Mouse (Mus musculus): ENCODE measurements around the gene Gm49320. TPM values are rescaled to one million over a fixed set of nuclear protein-coding genes. Genes with fewer than 3 reads are reported as not detected.
A peak's percentile ranks its signal among the peaks of the same experiment; 100 is the strongest.

The Gm49320 gene
- under 1 TPM in 1 of 3 experiments, not detected in 2; 0.35 TPM for polyA plus RNA-seq (2017; shearing (Covaris generic))

DNA sequence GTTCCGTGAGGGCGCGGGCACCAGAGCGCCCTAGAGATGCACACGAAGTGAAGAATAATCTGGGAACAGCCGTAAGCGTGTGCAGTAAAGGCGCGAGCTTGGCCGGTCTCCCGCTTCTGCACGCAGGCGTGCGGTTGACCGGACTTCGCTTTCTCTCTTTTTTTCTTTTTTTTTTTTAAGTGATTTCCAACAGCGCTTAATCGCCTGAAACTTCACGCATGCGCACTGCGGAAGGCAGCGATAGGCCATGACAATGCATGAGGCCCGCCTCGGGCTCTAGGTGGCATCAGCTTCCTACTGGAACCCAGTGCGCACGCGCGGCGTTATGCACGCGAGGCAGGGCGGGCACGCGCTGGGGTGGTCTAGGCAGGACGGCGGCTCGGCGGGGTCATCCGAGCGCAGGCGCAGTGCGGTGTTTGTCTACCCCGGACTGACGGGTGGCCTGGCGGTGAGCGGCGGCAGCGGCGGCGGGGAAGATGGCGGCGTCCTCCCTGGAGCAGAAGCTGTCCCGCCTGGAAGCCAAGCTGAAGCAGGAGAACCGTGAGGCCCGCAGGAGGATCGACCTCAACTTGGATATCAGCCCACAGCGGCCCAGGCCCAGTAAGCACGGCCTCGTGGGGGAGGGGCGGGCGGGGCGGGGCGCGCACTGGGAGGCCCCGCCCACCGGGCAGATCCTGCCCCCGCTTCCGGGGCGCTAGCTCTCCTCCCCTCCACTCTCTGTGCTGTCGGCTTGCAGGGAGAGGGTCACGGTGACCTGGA lies at the start of gene Gm49320, which contains the start of gene Map2k7:
Gene Gm49320, plus strand, starts transcription at position 432 of the 759 bp plus-strand sequence.
Gene Map2k7, plus strand, starts transcription at position 307 of the 759 bp plus-strand sequence.
- ATAC-seq, result peak; percentile 84

DNA sequence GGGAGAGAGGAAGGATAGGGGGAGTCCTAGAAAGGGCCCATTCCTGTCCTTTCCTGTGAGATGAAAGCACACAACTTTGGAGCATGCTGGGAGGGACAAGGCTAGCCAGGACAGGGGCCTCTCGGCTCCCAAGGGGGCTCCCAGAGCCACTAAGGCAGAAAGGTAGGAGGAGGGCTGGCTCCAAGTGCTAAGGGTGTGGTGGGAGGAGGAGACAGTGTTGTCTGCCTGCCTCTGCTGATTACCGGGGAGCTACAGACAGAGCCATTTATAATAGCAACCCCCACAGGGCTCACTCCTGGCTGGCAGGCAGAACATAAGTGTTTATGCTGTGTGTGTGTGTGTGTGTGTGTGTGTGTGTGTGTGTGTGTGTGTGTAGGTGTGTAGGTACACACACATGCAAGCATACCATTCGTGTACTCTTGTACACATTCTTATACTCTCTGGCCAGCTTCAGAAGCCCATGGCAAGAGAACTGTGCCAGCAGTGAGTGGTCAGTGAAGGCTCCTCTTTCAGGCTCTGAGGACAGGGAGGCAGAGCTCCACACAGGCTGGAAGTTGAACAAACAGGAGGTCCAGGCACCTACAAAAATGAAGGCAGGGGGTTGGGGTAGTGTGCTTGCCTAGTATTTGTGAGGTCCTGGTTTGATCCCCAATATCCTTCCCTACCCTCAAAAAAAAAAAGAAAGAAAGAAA lies 49.5 kb upstream of the Gm49320 start:
- ATAC-seq, result no peak

DNA sequence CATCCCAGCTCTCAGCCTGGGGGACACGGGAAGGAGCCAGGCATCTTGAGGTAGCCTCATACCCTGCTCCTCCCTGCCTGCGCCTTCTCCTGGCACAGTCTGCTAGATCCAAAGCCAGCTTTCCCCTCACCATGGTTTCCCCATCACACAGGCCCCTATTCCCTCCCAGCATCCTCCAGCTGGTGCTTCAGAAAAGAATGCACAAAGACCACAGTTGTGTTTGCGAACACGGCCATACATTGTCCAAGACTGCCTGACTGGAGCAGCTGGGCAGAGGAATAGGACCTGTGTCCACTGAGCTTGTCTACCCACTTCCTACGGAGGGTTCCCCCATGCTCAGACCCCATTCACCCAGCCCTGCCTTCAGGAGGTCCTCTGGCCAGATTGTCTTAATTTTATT lies 46.4 kb upstream of the Gm49320 start:
- no peak for ATAC-seq

DNA sequence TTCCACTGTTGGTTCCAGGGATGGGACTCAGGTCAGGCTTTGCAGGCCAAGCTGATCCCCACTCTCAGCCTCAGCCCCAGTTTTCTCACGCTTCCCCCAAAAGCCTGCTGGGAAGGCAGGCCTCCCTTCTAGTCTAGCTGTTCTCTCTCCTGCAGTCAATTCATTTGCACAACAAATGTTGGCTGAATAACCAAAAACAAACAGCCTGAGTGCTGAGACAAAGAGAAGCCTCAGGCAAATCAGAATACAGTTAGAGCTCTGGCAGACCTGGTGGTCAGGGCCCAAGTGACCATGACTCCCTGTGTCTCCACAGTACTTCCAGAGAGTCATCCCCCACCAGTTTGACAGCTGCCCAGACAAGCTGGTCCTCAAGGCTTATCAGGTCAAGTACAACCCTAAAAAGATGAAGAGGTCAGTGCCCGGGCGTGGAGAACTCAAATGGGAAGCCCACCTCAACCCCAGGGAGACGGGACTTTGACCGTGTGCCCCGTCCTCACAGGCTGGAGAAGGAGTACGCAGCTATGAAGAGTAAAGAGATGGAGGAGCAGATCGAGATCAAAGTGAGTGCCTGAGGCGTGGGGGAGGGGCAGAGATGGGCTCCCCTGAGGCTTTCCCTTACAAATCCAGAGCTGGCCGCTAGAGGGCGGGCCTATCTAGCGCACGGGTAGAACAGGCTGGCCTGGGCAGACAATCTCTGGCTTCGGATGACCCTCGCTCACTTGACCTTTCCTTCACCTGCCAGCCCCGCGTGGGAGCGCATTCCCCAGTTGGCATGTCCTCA lies 45.7 kb upstream of the Gm49320 start:
- peak; percentile 91 for ATAC-seq

DNA sequence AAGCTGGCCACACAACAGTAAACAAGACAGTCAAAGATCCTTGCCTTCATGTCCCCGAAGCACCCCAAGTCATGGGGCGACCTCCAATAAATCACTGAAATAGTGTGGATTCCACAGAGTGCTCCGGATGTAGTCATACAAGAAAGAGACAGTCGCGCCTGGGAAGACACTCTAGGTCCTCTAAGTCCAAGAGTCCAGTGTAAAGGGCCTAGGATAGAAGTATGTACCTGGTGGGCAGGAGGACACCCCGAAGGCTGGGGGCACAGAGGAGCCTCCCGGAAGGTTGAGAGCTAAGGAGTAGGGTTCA lies 45.1 kb upstream of the Gm49320 start:
- ATAC-seq, result no peak

DNA sequence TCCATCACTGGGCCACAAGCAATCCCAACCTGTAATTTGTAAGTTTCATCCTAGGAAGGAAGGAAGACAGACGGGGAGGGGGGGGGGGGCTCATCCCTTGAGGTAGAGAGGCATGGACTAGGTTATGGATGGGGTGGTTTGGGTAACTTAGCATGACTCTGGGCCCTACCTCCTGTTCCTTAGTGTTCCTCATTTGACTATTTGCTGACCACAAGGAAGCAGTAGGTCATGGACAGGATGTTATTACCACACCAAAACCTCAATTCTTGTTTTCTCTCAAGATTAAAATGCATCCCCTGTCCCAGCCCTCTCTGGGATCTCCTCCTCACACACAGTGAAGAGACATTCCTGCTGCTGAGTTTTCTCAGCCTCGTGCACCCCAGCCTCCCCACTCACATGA lies 37.3 kb upstream of the Gm49320 start:
- no peak for ATAC-seq

DNA sequence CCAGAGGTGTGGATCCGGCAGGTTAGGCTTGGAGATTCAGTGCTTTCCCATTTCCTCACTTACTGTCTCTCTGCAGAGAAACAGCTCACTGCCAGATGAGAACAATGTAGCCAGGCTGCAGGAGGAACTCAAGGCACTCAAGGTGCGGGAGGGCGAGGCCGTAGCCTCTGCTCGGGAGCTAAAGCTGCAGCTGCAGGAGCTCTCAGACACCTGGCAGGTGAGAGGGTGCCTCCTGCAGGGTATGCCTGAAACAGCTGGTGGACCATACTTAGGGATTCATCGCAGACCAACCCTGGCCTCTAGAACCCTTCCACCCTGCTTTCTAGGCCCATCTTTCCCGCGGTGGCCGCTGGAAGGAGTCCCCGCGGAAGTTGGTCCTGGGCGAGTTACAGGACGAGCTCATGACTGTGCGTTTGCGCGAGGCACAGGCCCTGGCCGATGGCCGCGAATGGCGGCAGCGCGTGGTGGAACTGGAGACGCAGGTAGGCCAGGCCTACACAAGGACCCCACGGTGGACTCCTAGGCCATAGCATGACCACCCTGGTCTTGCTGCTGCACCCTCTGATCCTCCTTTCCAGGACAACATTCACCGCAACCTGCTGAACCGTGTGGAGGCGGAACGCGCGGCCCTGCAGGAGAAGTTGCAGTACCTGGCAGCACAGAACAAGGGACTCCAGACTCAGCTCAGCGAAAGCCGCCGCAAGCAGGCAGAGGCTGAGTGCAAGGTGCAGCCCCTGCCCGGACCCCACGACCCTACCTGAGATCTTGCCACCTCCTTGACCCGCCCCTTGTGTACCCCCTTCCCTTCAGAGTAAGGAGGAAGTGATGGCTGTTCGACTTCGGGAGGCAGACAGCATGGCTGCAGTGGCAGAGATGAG lies 33.2 kb upstream of the Gm49320 start:
- ATAC-seq, result no peak

DNA sequence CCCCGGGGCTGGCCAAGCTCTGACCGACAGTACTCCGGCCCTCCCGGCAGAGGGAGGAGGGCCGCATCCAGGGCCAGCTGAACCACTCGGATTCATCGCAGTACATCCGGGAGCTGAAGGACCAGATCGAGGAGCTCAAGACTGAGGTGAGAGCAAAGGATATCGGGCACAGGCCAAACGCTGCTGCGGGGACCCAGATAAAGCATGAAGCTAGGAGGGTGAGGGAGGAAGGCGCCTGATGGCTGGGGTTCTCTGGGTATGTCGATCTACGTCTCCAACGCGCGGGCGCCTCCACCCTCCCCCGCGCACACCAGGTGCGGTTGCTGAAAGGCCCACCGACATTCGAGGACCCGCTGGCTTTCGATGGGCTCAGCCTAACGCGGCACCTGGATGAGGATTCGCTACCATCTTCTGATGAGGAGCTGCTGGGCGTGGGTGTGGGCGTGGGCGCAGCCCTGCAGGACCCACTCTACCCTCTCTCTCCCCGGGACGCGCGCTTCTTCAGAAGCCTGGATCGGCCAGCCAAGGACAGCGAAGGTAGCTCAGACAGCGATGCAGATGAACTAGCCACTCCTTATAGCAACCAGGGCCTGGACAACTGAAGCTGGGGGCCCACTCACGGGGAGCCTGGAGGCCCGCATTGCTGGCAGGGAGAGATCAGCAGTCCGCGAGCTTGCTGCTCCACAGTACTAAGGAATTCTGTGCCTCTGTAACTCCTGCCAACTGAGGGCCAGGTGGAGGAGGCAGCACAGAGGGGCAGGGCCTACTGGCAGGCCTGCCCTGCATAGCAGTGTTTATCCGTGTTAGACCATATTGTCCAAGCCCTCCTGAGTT lies 32.3 kb upstream of the Gm49320 start:
- no peak for ATAC-seq

DNA sequence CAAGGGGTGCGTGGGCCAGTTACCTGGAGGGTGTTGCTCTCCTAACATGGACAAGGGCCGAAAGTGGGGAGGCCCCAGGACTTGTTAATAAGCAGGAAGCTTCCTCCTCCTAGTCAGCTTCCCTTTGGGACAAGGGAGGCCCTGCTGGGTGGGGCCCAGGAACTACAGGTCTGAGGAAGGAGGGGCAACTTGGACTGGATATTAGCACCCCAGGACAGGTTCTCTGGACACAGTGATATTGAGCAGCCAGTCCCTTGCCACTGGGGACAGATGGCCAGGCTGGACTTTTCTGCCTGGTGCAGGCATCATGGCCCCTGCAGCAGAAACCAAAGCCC lies 31.7 kb upstream of the Gm49320 start:
- no peak for ATAC-seq

DNA sequence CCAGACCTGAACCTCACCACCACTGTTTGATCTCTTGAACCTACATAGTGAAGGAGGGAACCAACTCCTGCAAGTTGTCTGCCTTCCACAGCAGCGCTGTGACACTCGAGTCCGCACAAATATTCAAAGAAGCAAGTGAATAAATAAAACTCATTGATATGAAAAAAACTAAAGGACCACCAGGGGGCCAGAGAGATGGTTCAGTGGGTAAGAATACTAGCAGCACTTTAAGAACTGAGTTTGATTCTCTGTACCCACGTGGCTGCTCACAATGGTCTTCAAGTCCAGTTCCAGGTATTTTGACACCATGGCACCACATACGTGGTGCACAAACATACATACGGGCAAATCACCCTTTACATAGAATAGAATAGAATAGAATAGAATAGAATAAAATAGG lies 27.6 kb upstream of the Gm49320 start:
- ATAC-seq, result no peak

DNA sequence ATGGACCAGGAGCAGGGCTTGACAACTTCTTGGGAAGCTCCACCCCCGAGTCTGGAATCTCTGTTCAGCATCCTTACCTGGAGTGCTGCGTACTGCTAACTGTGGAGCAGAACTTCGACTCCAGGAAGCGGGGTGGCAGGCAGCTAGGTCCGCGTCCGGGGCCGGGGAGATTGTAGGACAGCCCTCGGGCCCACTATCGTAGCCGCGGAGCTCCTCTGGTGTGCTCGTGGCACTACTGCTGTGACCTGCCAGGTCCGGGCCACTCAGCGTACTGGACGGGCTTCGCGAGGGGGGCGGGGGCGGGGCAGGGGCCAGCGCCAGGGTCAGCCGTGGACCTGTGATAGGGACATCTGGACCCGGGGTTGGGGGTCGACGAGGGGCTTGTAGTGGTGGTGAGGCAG lies 25.9 kb upstream of the Gm49320 start:
- peak; percentile 8 for ATAC-seq

DNA sequence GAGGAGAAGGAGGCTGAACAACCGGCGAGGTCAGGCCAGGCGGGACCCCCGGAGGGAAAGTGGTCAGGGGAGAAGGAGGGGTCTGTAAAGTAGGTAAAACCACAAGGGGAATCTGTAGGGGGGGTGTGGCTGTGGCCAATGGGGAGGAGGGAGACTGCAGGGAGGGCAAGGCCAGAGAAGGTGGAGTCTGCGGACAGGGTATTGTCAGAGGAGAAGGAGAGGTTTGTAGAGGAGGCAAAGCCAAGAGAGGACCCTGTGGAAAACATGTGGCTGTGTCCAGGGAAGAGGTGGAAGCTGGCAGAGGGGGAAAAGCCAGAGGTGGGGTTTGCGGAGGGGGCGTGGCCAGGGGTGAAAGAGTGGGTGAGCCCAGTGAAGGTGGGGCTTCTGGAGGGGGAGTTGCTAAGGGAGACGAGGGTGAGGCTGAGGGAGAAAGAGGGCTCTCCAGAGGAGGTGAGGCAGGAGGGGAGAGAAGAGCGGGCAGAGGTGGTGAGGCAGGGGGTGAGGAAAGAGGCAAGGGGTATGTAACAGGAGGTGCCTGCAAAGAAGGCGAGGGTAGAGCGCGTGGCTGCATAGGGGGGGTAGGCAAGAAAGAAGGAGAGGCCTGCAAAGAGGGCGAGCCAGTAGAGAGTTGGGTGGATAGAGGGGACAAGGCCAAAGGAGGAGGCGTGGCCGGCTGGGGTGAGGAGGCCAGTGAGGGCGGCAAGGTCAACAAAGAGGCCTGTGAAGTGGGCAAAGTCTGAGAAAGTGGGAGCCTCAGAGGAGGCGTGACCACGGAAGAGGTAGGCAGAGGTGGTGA lies 25.3 kb upstream of the Gm49320 start:
- peak; percentile 34 for ATAC-seq

DNA sequence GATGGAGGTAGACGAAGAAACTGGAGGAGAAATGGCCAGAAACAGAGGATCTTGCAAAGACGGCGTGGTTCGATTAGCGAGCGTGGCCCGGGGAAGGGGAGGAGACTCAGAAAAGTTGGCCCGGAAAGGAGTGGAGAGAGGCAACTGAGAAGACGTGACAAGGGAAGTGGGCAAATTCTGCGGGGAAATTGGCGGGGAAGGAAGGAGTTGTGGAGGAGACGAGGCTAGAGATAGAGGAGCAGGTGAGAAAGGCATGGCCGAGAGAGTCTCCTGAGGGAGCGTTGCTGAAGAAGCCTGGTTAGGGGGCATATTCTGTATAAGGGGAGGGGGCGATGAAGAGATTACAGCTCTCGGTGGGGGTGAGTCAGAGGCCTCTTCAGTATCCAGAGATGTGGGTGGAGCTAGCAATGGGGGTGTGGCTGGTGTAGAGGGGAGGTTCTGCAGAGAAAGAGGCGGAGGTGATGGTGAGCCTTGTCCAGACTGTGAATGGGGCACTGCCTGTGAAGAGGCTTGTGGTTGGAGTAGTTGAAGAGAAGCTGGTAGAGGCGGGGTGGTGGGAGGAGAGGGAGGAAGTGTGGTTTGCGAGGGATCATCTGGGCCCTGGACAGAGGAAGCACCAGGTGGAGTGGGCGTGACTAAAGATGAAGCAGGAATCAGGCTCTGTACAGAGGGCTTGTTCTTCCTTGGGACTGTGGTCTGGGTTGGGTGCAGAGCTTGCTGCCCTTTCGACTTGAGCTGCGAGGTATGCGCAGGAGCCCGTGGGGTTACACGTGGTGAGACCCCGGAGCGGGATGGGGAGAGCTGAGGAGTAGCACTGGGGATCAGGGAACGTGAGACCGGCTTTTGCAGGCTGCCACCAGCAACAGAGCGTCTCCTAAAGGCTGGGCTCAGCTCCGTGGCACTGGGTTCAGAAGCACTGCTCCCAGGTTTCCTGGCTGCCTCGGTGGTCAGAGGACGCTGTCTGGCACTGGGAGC lies 24.4 kb upstream of the Gm49320 start:
- peak; percentile 75 for ATAC-seq

DNA sequence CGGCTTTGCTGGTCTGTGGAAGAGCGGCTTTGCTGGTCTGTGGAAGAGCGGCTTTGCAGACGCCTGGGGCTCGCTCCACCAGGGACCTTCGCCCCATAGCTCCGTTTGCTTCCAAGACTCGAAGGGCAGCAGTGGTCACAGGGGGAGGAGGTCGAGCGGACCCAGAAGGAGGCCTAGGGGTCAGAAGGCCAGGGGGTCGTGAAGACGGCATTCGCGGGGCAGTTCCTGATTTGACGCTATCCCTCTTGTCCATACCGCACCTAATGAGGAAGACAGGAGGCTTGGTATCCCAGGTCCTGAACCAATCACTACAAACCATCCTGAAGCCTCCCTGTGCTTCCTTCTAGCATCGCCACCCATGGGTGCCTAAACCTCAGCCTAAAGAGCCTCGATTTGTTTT lies 22.4 kb upstream of the Gm49320 start:
- no peak for ATAC-seq

DNA sequence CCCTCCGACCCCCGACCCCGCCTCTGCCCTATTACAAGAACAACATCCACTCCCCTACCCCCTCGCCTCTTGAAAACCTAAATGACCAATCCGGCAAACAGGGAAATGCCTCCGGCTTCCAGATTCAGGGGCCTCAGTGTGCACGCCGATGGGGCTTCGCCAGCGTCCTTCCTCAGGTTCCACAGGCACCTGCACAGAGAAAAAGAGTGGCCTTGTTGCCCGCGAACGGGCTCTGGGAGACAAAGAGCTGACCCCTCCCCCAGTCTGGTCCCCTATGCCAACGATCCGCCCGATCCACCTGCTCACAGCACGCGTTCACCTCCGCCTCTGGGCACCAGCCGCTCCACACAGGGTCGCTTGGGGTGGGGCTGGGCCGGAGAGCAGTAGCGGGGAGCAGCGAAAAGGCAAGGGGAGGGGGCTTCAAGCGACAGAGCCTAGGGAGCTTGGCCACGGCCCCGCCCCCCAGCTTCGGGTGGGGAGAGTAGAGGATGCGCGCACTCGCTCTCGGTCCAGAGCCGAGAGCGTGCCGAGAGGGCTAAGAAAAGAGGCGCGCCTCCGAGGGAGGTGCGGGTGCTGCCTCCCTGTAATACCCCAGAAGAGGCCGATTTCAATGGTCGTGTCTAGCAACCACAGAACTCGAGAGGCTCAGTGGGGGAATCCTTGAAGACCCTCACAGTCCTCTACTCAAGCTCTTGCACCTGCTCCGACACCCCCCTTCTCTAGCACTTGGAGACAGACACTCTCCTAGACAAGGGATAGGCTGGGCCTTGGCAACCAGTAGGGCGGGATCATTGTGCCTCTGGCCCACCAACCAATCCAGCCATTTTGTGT lies 21.7 kb upstream of the Gm49320 start, which contains the start of gene Prr36:
Gene Prr36, minus strand, starts transcription at position 669 of the 831 bp plus-strand sequence.
- no peak for ATAC-seq

DNA sequence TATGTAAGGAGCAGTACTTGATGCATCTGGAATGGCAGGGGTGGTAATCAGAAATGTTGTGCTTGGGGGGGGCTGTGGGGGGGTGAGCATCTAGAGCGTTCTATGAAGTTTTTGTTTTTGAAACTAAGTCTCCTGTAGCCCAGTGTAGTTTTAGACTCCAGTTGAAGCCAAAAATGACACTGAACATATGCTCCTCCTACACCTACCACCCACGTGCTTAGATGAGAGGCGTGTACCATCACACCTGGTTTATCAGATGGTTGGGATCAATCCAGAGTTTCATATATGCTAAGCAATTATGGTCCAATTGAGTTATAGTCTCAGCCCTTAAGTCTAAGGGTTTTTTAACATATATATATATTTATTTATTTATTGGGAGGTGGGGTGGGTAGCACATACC lies 19.0 kb upstream of the Gm49320 start:
- ATAC-seq, result no peak

DNA sequence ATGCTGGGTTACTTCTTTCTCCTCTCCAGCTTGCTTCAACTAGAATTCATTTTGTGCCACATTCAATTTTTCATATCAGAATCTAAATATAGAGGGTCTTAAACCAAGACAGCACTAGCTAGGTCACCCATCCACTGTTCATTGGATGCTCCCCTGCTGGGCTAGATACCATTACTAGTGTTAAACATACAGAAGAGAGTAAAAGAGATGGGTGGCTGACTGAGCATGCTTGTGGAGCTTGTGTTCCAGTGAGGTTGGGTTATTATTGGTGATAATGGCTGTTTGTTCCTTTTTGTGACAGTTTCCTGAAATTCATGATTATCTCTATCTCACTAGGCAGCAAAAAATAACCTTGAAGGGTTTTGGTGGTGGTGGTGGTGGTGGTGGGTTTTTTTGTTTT lies 16.6 kb upstream of the Gm49320 start:
- no peak for ATAC-seq

DNA sequence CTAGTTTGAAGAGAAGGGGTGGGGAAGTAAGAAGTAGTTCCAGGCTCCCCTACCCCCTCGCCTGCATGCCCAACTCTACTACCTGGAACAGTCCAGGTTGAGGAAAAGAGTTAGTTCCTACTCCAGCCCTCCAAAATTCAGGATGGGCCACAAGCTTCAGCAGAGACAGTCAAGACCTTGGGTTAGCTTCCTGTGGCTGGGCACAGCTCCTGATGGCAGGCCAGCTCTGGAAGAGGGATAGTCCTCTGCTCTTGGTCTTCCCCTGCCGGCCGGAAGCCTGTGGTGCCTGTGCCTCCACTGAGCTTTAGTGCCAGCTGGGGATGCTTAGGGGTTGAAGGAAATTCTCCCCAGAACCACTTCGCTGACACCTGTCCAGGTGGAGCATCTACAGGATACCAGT lies 12.3 kb upstream of the Gm49320 start:
- ATAC-seq, result no peak
